Mouse (Mus musculus) adrenal gland, postnatal 10 days (tissue): ENCODE measurements around the gene Twist1. TPM values are rescaled to one million over a fixed set of nuclear protein-coding genes. Genes with fewer than 3 reads are reported as not detected.

Experiments
- DNase-seq: peaks from one replicate; pipeline ENCODE4 v3.0.0; 2021; ENCODE audit warnings: mixed read lengths
- long read RNA-seq, 2 experiments: library from polyadenylated mRNA; stranded (forward); transcript quantifications; one replicate each; pipeline ENCODE4 v2.0.0; 2021
- total RNA-seq, 2 experiments: library from RNA; stranded (reverse); gene quantifications; 2 replicates each; pipeline ENCODE4 v1.2.3; 2021

Twist1 gene
- 10 to 100 TPM; 10.5 to 11.2 TPM for total RNA-seq
- long read RNA-seq, experiment 1, transcript Twist1-201 (2 exons, 1,628 nt), result major isoform, 15 of 17 reads
- long read RNA-seq, experiment 1, partial matches to known transcripts, result 2 of 17 reads
- long read RNA-seq, experiment 1, other reads (novel, unspliced or antisense), result 0 of 17 reads
- long read RNA-seq, experiment 2, transcript Twist1-201 (2 exons, 1,628 nt), result major isoform, 9 of 9 reads
- long read RNA-seq, experiment 2, partial matches to known transcripts, result 0 of 9 reads
- long read RNA-seq, experiment 2, other reads (novel, unspliced or antisense), result 0 of 9 reads

- peak; percentile 75 for DNase-seq
Measured at GRCm38 (mm10) chr12:33957400-33958240, at the start of gene Twist1. Twist1 (plus strand) TSS chr12:33957671.

DNA sequence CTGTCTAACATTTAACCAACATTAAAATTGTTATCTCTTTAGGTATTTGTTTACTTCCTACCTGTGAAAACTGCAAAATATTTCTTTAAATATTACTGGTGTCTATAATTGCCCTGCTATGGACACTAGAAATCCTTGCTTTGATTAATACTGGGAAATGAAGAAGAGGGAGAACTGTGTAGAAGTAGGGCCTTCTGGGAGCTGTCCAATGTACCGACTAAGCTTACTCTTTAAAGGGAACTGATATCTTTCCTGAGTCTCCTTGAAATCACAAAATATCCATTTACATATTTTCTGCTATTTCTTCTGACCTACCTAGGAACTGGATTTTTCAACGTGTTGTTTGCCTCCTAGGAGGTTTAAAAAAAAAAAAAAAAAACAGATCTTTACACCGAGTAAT, 30.7 kb upstream of the Twist1 start:
- peak; percentile 7 for DNase-seq

DNA sequence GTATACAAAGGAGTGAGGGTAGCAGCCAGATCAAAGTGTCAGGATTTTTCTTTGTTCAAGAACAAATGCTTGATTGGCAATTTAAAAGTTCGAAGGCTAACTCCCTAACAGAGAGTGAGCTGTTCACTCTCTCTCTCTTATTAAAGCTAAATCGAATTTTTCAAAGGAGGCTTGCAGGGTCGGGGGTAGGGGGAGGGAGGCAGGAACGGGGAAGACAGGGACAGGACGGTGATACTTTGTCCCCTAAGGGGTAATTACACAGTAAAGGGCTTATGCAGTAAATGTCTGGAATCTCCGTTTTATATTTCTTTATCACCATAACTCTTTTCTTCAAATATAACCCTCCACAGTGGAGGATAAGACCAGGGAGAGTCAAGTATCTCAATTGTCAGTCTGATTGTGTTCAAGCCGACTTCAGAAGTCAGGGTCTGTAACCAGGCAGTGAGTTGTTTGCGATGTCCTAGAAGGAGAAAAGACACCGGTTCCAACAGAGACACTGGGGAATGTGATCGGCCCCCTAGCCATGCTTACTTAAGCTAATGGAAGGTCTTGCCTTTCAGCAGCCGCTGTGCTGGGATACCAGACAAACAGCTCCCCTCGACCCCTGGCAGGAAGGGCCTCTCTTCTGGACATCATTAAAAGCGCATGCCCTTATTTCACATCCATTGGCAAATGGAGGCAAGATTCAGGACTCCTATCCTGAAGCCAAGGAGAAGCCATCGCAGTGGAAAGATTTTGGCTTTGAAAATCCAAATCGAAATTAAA, 30.0 kb upstream of the Twist1 start:
- no peak for DNase-seq

DNA sequence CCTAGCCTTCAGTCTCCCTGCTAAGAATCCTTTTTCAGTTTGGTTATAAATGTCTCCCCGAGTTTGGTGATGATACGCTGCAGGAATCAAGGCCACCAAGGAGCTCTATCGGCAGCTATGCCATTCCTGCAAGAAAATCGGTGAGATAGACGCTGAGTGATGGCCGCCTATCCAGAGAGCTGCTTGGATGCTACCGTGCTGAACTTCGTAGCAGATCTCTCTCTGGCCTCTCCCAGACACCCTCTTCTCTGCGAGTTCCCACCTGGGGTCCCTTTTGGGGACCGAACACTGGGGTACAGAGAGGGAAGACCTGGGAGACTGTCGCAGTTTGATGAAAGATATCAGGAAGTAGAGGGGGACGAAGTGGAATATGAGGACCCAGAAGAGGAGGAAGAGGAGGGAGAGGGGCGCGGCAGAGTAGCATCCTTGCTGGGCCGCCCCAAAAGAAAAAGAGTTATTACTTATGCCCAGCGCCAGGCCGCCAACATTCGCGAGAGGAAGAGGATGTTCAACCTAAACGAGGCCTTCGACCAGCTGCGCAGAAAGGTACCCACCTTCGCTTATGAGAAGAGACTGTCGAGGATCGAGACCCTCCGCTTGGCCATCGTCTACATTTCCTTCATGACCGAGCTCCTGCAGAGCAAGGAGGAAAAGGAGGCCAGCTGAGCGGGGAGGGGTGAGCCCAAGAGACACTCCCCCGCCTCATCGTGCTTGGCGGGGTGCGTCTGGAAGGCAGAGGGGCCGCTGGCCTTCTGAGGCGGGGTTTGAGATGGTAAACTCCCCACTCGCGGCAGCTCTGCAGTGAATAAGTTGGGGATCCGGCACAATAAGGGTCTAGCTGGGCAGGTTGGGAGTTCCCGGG, 28.9 kb upstream of the Twist1 start, which contains the start of gene Ferd3l:
Gene Ferd3l, plus strand, starts transcription at position 95 of the 862 bp plus-strand sequence.
- no peak for DNase-seq

DNA sequence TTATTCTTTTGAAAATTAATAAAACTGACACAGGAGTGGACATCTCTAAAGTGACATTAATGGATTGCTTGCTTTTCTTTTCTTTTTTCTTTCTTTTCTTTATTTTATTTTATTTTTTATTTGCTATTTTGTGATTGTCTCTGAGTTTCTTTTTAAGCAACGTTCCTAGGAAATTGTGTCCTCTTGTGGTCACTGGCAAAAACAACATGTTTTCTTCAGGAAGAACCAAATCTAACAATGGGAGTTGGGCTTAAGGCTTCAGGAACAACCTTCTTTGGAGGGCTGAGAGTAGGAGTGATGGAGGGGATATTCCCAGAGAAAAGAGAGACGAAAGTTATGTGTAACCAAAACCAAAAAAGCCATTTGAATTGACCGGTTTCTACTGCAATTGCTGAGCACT, 4.6 kb upstream of the Twist1 start:
- DNase-seq, result no peak

DNA sequence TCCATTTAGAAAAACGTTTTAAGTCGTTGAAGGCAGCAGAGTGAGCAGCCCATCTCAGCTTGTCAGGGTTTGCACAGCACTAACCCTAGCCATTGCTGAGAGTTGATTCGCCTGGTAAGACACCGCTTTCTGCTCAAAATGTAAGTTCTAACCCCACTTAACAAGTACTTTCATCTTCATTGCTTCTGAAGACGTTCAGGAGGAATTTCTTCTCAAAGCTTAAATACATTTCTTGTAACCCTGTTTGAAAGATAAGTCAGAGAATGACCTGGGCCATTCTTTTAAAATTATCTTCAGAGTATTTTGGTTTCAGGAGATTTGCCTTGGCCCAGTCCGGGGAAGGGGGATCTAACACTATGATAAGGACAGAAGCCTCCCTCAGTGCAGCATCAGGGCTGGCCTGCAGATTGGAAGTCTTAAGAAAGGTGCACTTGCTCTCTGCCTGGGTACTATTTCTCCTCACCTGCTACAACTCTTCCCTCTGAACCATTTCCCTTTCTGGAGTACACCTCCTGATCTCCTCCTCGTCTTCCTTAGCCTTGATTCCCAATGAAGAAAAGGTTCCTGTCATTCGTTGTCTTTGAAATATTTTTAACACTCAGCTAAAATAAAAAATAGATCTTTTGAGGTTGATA, 2.4 kb upstream of the Twist1 start:
- DNase-seq, result no peak

- peak; percentile 35 for DNase-seq
Measured at GRCm38 (mm10) chr12:33955606-33956295, 1.7 kb upstream of the Twist1 start.

DNA sequence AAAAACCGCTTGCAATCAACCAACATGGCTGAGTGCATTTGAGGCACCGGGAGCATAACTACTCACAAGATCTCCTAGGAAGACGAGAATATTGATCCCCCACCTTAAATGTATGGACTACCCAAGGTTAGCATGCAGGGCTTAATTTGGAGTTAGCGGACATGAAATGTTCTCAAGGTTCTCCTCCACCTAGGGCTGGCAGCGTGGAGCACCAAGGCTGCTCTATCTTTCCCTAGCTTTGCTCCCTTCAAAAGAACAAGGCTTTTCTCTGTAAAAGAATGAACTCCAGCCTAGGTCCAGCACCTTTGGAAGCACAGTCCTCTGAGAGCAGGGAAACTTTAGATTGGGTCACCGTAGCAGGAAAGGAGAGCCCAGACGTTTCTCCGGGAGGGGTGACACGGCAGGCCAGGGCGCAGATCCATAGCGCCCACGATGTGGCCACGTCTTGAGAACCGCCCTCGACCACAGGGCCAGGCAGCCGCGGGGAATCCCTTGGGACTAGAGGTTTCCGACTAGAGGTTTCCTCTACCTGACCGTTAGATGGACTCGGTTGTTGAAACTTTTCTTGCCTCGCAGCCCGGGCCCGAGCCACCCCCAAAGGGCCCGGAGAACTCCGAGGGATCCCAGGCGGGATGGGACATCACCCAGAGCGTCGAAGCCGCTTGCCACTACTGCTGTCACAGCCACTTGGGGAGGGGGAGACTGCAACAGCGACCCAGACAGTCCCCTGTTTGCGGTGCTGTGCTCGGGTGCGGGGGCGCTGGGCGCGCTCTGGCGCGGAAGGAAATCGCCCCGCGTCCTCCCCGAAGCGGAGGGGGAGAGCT, 683 bp upstream of the Twist1 start:
- DNase-seq, result peak; percentile 35

- DNase-seq, result peak; percentile 31
Measured at GRCm38 (mm10) chr12:33958241-33959194, 1.0 kb downstream of the Twist1 start.

- no peak for DNase-seq
Measured at GRCm38 (mm10) chr12:33959206-33959605, 1.7 kb downstream of the Twist1 start.

GRCm38 (mm10) chr12:33959846-33960245, 2.4 kb downstream of the Twist1 start:
- no peak for DNase-seq

DNA sequence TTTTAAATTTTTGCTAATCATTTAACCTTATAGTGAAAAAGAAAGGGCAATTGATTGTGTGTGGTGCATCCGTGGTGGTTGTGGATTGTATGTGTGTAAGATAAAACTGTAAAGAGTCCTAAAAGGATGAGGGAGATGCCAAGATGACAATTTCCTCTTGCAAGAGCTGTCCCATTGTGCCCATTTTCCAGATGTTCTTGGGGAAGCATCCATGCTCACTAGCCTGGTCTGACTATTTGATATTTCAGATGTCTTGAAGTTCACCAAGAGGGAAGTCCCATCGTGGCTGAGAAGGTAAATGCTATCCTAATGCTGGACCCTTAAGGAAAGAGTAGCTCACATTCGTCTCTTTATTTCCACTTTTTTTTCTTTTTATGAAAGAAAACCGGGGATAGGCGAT, 3.5 kb downstream of the Twist1 start:
- no peak for DNase-seq

DNA sequence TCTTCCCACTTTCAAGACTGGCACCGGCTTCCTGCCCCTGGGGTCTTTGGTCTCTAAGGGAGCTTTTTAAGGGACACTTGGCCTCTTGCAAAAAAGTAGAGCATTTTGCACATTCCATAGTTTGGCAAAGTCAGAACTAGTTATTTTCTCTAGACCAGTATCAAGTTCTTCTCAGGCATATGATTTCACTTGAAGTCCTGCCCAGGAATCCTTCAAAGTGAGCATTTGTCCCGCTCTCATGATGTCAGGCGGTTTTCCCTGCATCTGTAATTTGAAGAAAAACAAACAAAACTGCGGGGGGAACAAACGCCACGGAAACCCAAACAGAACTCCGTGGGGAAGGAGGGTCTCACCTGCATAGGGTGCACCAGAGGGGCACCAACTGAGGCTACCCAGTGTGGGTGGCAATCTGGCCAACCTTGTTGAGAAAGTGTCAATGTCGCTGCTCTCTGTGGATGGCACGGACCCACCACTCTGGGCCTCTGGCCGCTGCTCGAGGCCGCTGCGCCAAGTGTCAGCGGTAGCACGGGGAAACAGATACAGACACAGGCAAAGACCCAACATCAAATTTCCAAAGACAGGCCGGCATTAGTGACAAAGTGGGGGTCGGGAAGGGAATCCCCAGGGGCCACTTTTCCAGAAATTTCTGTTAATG, 4.8 kb downstream of the Twist1 start:
- DNase-seq, result no peak

DNA sequence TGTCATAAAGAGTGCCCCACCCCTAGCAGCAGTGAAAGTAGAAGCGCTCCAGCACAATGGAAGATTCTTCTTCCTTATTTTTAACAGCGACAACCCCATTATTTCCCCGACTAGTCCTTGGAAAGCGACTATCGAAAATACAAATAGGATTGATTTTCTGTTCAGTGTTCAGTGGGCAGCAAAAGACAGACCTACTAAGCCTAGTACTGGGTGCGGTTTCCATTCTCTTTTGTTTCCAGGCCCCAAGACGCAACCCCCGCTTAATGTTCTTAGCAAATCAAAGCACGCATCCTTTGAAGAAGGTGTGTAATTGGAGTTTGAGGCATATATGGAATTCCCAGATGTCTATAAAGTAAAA, 5.3 kb downstream of the Twist1 start:
- DNase-seq, result no peak

DNA sequence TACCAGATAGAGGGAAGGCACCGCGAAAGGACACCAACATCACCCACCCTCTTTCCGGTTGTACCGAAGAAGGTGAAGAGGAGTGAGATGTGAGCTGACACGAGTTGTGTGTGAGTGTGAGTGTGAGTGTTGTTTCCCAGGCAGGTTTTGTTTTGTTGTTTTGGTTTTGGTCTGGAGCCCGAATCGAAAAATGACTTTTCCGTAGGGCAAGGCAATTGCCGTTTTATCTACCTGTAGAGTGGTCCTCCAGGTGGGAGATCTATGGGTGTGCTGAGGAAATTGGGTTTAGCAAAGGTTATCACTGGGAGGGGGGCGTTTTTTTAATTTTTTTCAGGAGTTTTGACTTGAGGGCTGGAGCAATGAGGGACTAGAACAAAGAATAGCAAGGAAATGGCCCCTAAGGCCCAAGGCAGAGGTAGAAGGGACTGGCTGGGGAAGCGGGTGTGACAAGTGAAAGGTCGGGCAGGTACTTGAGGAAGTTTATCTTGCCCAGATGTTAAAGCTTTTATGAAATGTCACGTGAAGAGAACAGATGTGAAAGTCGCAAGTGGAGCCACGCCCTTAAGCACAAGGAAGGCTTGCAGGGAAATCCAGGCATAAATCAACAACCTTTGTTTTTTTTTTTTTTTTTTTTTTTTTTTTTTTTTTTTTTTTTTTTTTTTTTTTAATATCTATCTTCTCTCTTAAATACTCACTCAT, 6.3 kb downstream of the Twist1 start:
- no peak for DNase-seq

- DNase-seq, result no peak
Measured at GRCm38 (mm10) chr12:33964427-33964826, 7.0 kb downstream of the Twist1 start.

- no peak for DNase-seq
Measured at GRCm38 (mm10) chr12:33965661-33966360, 8.3 kb downstream of the Twist1 start.
